Mouse (Mus musculus): ENCODE results near the gene Irgm1. TPM values are rescaled to one million over a fixed set of nuclear protein-coding genes. Genes with fewer than 3 reads are reported as not detected.
A peak's percentile ranks its signal among the peaks of the same experiment; 100 is the strongest.

Gene Irgm1
- total and polyA plus RNA-seq, 3 experiments = 25.7 to 58.1 (median 49.0) TPM

DNA sequence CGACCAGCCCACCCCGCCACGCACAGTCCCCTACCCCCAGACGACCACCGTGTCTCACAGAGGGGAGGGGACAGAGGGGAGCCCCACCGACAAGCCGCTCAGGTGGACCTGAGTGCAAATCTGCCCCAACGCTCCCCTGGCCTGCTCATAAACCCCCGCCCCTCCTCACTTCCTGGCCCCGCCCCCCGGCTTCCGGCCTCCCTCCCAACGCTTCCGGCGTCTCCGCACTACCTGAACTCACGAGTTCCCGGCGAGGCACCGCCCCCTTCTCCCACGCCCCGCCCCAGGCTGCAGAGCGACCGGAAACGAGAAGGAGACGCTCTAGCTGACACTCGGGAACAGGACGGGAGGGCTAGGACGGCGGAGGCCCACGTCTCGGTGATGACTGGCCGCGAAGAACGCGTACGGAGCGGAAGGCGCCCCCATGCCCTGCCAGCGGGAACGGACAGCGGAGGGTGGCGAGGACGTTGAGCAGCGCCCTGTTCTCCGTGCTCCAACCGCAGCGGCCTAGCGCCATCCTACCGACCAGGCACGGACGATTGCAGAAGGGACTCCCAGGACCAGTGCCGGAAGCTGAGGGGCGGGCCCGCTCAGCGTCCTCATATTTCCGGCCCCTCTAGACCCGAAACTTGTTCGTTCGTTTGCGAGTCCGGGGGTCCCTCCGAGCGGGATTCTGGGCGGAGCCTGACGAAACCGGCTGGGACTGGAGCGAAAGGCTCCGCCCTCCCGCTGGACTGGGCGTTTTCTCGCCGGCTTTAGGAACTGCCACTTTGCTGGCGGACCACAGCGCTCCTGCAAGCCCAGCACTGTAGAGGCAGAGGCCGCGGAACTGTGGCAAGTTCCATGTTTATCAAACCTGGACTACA lies 54.5 kb downstream of the Irgm1 start, which contains the start of gene Trim41 (continued):
- no peak for TF ChIP-seq E2F4 (IDR thresholded peaks at IDR 0.05; ENCODE audit: insufficient replicate concordance, low read depth, low read length)
- peak; percentile 74; the same call in 1 of the 2 replicates for TF ChIP-seq RCOR1 (conservative IDR thresholded peaks at IDR 0.05; ENCODE audit: low read depth, low read length)
- no peak for TF ChIP-seq CTCF (conservative IDR thresholded peaks at IDR 0.05 in 1 of 2, IDR thresholded peaks at IDR 0.05 in 1 of 2; ENCODE audit: low read depth in 2 of 2, low read length in 2 of 2)
- TF ChIP-seq EP300 (IDR thresholded peaks at IDR 0.05; ENCODE audit: low read length) = no peak
- no peak for TF ChIP-seq JUN (IDR thresholded peaks at IDR 0.05; ENCODE audit: insufficient read depth, low read depth, low read length)
- peak; percentile 82; the same call in 1 of the 2 replicates for TF ChIP-seq KAT2A (IDR thresholded peaks at IDR 0.05; ENCODE audit: insufficient replicate concordance, low read length)
- TF ChIP-seq CHD1 (IDR thresholded peaks at IDR 0.05; ENCODE audit: low read depth, low read length) = no peak
- no peak for TF ChIP-seq RAD21 (IDR thresholded peaks at IDR 0.05; ENCODE audit: low read depth, low read length)
- TF ChIP-seq ELF1 (IDR thresholded peaks at IDR 0.05; ENCODE audit: low read depth, low read length) = peak; percentile 89
- peak; percentile 37; the same call in 1 of the 2 replicates for TF ChIP-seq BHLHE40 (IDR thresholded peaks at IDR 0.05; ENCODE audit: low read depth, low read length)
- peak; percentile 94 for TF ChIP-seq GABPA (IDR thresholded peaks at IDR 0.05; ENCODE audit: insufficient replicate concordance, low read depth, low read length)
- peak; percentile 95; the same call in 1 of the 2 replicates for TF ChIP-seq UBTF (IDR thresholded peaks at IDR 0.05; ENCODE audit: low read depth, low read length)

DNA sequence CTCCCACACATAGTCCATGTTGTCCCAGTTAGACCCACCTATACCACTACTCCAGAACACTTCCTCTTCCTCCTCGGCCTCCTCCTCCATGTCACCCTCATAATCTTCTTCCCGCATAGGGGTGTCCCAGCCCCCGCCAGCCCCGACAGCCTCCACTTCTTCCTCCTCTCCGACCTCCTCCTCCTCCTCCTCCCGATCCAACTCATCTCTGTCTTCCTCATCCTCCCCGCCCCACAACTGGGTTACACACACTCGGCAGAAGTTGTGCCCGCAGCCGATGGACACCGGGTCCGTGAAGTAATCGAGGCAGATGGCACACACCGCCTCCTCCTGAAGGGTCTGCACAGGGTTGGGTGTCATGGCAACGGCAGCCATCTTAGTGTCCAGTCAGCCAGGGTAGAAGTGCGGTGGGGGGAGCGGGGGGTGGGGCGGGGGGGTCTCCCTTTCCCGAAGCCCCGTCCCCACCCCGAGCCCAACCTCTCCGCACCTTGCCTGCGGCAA lies 55.2 kb downstream of the Irgm1 start:
- peaks cover 9 to 65% of the 10 kb centered on the region in 2 experiments for H3K4me1 ChIP-seq (ENCODE audit: control insufficient read depth in 1 of 2, insufficient read depth in 2 of 2)
- peak overlapping the region; percentile 92 for H3K9ac ChIP-seq (ENCODE audit: insufficient read depth, low read depth)
- no peaks in the 10 kb centered on the region for H3K27me3 ChIP-seq (replicated peaks)
- H3K79me2 ChIP-seq (replicated peaks; ENCODE audit: control insufficient read depth, extremely low read depth, insufficient read depth, poor library complexity, severe bottlenecking) = peaks cover 27% of the 10 kb centered on the region
- peak overlapping the region; percentile 72 to 85 (median 80) for H3K4me3 ChIP-seq (replicated peaks in 1 of 3; ENCODE audit: low read depth in 2 of 3, low read length in 2 of 3, poor library complexity in 1 of 3)
- peaks cover 26 to 43% of the 10 kb centered on the region in 2 experiments for H3K36me3 ChIP-seq (replicated peaks in 1 of 2; ENCODE audit: control insufficient read depth in 1 of 2, insufficient read depth in 1 of 2, low read length in 1 of 2)
- DNase-seq (ENCODE audit: extremely low read depth) = peak; percentile 78
- peak overlapping the region; percentile 42 for H3K27ac ChIP-seq (ENCODE audit: insufficient read depth, low read depth)
- in situ Hi-C loops (cut with MboI; ENCODE audit: low pct_ligation_motif_present, low pct_unique_long_range_greater_than_20kb, low sequenced_read_pairs) (loop anchor here (5.0 kb wide), 1 partner anchor 36 kb away; no protein-coding TSS in a partner anchor), dilution Hi-C loops (cut with MboI; ENCODE audit: extremely low pct_ligation_motif_present, extremely low pct_unique_long_range_greater_than_20kb, low sequenced_read_pairs) (no loop called here)
- no peak for TF ChIP-seq E2F4 (IDR thresholded peaks at IDR 0.05; ENCODE audit: insufficient replicate concordance, low read depth, low read length)
- no peak for TF ChIP-seq ZMIZ1 (IDR thresholded peaks at IDR 0.05; ENCODE audit: low read depth, low read length)
- no peak for TF ChIP-seq HCFC1 (IDR thresholded peaks at IDR 0.05; ENCODE audit: low read depth, low read length)
- TF ChIP-seq SMC3 (IDR thresholded peaks at IDR 0.05; ENCODE audit: low read depth, low read length) = no peak
- TF ChIP-seq EP300 (IDR thresholded peaks at IDR 0.05; ENCODE audit: low read length) = no peak
- TF ChIP-seq MXI1 (IDR thresholded peaks at IDR 0.05; ENCODE audit: low read depth, low read length) = no peak
- TF ChIP-seq USF2 (conservative IDR thresholded peaks at IDR 0.05; ENCODE audit: low read depth, low read length) = no peak
- TF ChIP-seq TCF12 (IDR thresholded peaks at IDR 0.05; ENCODE audit: low read depth, low read length) = no peak
- no peak for TF ChIP-seq KAT2A (IDR thresholded peaks at IDR 0.05; ENCODE audit: insufficient replicate concordance, low read length)
- TF ChIP-seq SIN3A (IDR thresholded peaks at IDR 0.05; ENCODE audit: low read length) = no peak
- no peak; the same call in 1 of the 2 replicates for TF ChIP-seq NRF1 (IDR thresholded peaks at IDR 0.05; ENCODE audit: low read depth, low read length)
- TF ChIP-seq RCOR1 (conservative IDR thresholded peaks at IDR 0.05; ENCODE audit: low read depth, low read length) = no peak
- no peak for TF ChIP-seq TBP (conservative IDR thresholded peaks at IDR 0.05; ENCODE audit: low read depth, low read length)
- TF ChIP-seq CHD2 (IDR thresholded peaks at IDR 0.05; ENCODE audit: low read length) = no peak
- no peak for TF ChIP-seq RAD21 (IDR thresholded peaks at IDR 0.05; ENCODE audit: low read depth, low read length)
- no peak for TF ChIP-seq ETS1 (conservative IDR thresholded peaks at IDR 0.05; ENCODE audit: low read depth, low read length)
- TF ChIP-seq MAX (IDR thresholded peaks at IDR 0.05; ENCODE audit: low read length) = no peak
- no peak for TF ChIP-seq CTCF (conservative IDR thresholded peaks at IDR 0.05 in 1 of 2, IDR thresholded peaks at IDR 0.05 in 1 of 2; ENCODE audit: low read depth in 2 of 2, low read length in 2 of 2)
- no peak for TF ChIP-seq UBTF (IDR thresholded peaks at IDR 0.05; ENCODE audit: low read depth, low read length)
- no peaks in the 10 kb centered on the region for H3K9me3 ChIP-seq (replicated peaks; ENCODE audit: low read length)
- H3K4me2 ChIP-seq (ENCODE audit: insufficient read depth, low read depth, poor library complexity, severe bottlenecking) = peak overlapping the region; percentile 88

Data from CH12.LX (cell line).